Mouse (Mus musculus): Measurements from ENCODE around the gene Gm10031.
"Not testable (repeated sequence)": the region's sequence is repeated elsewhere in the genome, so short reads cannot be mapped to it uniquely, and the experiment has no call there.

Gm10031 gene

GRCm38 (mm10) chr1:156523842-156524241, at the start of gene Gm10031:
TSS of gene Gm10031 (plus strand) at chr1:156524012.
- DNase-seq (ENCODE audit: inconsistent age in 2 of 2, low spot score in 1 of 2), result not testable (repeated sequence)

- peak in 1 of 2 experiments; percentile 76 for DNase-seq (ENCODE audit: inconsistent age in 2 of 2, low spot score in 1 of 2)
These were observed 49.0 kb upstream of the Gm10031 start for GRCm38 (mm10) chr1:156474854-156475253.

GRCm38 (mm10) chr1:156476016-156476415, 47.8 kb upstream of the Gm10031 start:
- DNase-seq (ENCODE audit: inconsistent age in 2 of 2, low spot score in 1 of 2), result peak; percentile 60 to 84

- peak in 1 of 2 experiments; percentile 56 for DNase-seq (ENCODE audit: inconsistent age in 2 of 2, low spot score in 1 of 2)
These were observed 47.3 kb upstream of the Gm10031 start for GRCm38 (mm10) chr1:156476535-156476934.

GRCm38 (mm10) chr1:156481826-156482225, 42.0 kb upstream of the Gm10031 start:
- peak in 1 of 2 experiments; percentile 33 for DNase-seq (ENCODE audit: inconsistent age in 2 of 2, low spot score in 1 of 2)

GRCm38 (mm10) chr1:156487498-156487897, 36.3 kb upstream of the Gm10031 start:
- DNase-seq (ENCODE audit: inconsistent age in 2 of 2, low spot score in 1 of 2), result no peak

- DNase-seq (ENCODE audit: inconsistent age in 2 of 2, low spot score in 1 of 2), result no peak
These were observed 35.8 kb upstream of the Gm10031 start for GRCm38 (mm10) chr1:156488031-156488430.

- DNase-seq (ENCODE audit: inconsistent age in 2 of 2, low spot score in 1 of 2), result peak in 1 of 2 experiments; percentile 83
These were observed 32.5 kb upstream of the Gm10031 start for GRCm38 (mm10) chr1:156491226-156491796.

- peak in 1 of 2 experiments; percentile 76 for DNase-seq (ENCODE audit: inconsistent age in 2 of 2, low spot score in 1 of 2)
These were observed 28.8 kb upstream of the Gm10031 start for GRCm38 (mm10) chr1:156495025-156495424.

GRCm38 (mm10) chr1:156496910-156497309, 26.9 kb upstream of the Gm10031 start:
- no peak for DNase-seq (ENCODE audit: inconsistent age in 2 of 2, low spot score in 1 of 2)

GRCm38 (mm10) chr1:156504945-156505523, 18.8 kb upstream of the Gm10031 start:
- DNase-seq (ENCODE audit: inconsistent age in 2 of 2, low spot score in 1 of 2), result no peak

GRCm38 (mm10) chr1:156505901-156506300, 17.9 kb upstream of the Gm10031 start:
- DNase-seq (ENCODE audit: inconsistent age in 2 of 2, low spot score in 1 of 2), result no peak

- no peak for DNase-seq (ENCODE audit: inconsistent age in 2 of 2, low spot score in 1 of 2)
These were observed 16.1 kb upstream of the Gm10031 start for GRCm38 (mm10) chr1:156507753-156508152.

- DNase-seq (ENCODE audit: inconsistent age in 2 of 2, low spot score in 1 of 2), result peak; percentile 27 to 58
These were observed 3.6 kb upstream of the Gm10031 start for GRCm38 (mm10) chr1:156520136-156520780.

- DNase-seq (ENCODE audit: inconsistent age in 2 of 2, low spot score in 1 of 2), result peak; percentile 58 to 83
These were observed 1.9 kb upstream of the Gm10031 start for GRCm38 (mm10) chr1:156521796-156522517.

- DNase-seq (ENCODE audit: inconsistent age in 2 of 2, low spot score in 1 of 2), result not testable (repeated sequence)
These were observed 8.8 kb downstream of the Gm10031 start for GRCm38 (mm10) chr1:156532476-156533175.

- DNase-seq (ENCODE audit: inconsistent age in 2 of 2, low spot score in 1 of 2), result no peak
These were observed 9.7 kb downstream of the Gm10031 start for GRCm38 (mm10) chr1:156533483-156533882.

- DNase-seq (ENCODE audit: inconsistent age in 2 of 2, low spot score in 1 of 2), result no peak
These were observed 10.1 kb downstream of the Gm10031 start for GRCm38 (mm10) chr1:156533911-156534310.

- no peak for DNase-seq (ENCODE audit: inconsistent age in 2 of 2, low spot score in 1 of 2)
These were observed 13.2 kb downstream of the Gm10031 start for GRCm38 (mm10) chr1:156537031-156537430.

- DNase-seq (ENCODE audit: inconsistent age in 2 of 2, low spot score in 1 of 2), result no peak
These were observed 13.9 kb downstream of the Gm10031 start for GRCm38 (mm10) chr1:156537701-156538100.

- DNase-seq (ENCODE audit: inconsistent age in 2 of 2, low spot score in 1 of 2), result no peak
These were observed 14.6 kb downstream of the Gm10031 start for GRCm38 (mm10) chr1:156538382-156538781.
